Mouse (Mus musculus): ENCODE results near the gene Kcp. TPM values are rescaled to one million over a fixed set of nuclear protein-coding genes. Genes with fewer than 3 reads are reported as not detected.

Kcp gene
- total RNA-seq, 1 experiment, result 3.3 TPM

DNA sequence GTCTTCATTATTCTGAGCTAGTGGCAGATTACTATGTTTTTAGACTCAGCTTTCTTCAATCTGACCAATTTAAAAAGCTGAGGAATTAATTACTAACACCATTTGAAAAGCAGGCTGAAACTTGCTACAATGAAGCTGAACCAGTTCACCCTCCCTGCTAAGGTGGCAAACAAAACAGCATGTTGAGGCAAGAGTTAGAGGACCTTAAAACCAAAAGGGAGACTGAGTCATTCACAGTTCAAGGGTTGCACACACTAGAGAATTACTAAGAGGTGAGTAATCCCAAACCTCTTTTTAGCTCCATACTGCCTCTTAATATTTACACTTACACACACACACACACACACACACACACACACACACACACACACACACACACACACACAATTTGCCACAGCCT is 39.8 kb upstream of the Kcp start:
- H3K36me3 ChIP-seq (ENCODE audit: control insufficient read depth, insufficient read depth, low read length, poor library complexity, severe bottlenecking), result peaks cover 21% of the 10 kb centered on the region
- H3K9me3 ChIP-seq (ENCODE audit: control insufficient read depth, insufficient read depth, low read depth, low read length), result no peaks in the 10 kb centered on the region
- H3K9ac ChIP-seq (ENCODE audit: insufficient read depth, low read depth, low read length, poor library complexity, severe bottlenecking), result no peak overlapping the region
- in situ Hi-C loops (cut with MboI; ENCODE audit: low sequenced_read_pairs in 2 of 2, unreplicated experiment in 2 of 2), result no loop called here
- no peak for TF ChIP-seq CHD2 (IDR thresholded peaks at IDR 0.05; ENCODE audit: low read depth, low read length)
- no peak for TF ChIP-seq ZC3H11A (IDR thresholded peaks at IDR 0.05; ENCODE audit: borderline replicate concordance, low read depth, low read length)
- no peak for TF ChIP-seq HCFC1 (IDR thresholded peaks at IDR 0.05; ENCODE audit: borderline replicate concordance, insufficient read depth, low read length)
- TF ChIP-seq MAFK (IDR thresholded peaks at IDR 0.05; ENCODE audit: insufficient read depth, low read depth, low read length), result no peak
- no peak for TF ChIP-seq ZNF384 (IDR thresholded peaks at IDR 0.05; ENCODE audit: low read depth, low read length)
- H3K4me3 ChIP-seq (ENCODE audit: insufficient read depth in 1 of 2, low read depth in 1 of 2, low read length in 2 of 2, poor library complexity in 1 of 2, severe bottlenecking in 1 of 2), result no peak overlapping the region
- no peak overlapping the region; the same call in 1 of the 2 replicates for H3K27ac ChIP-seq (ENCODE audit: insufficient read depth, low read depth, low read length, poor library complexity, severe bottlenecking)
- DNase-seq (ENCODE audit: low read depth, low spot score), result no peak
- H3K4me1 ChIP-seq (ENCODE audit: control insufficient read depth in 2 of 2, insufficient read depth in 2 of 2, low read length in 2 of 2, poor library complexity in 1 of 2), result no peaks in the 10 kb centered on the region

DNA sequence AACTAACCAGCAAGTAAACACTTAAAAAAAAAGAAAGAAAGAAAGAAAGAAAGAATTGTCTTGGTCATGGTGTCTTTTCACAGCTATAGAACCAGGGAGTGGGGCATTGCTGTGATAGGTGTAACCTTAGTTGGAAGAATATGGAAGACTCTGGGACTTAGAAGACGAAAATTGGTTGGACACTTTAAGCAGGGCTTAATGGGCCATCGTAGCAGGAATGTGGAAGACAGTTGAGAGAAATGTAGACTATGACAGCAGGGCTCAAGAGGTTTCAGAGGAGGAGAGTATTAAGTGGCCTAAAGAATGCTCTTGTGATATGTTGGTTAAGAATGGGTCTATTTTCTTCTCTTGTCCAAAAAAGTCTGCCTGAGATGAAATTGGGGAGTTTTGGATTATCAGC is 37.9 kb upstream of the Kcp start:
- H3K27ac ChIP-seq (ENCODE audit: insufficient read depth, low read depth, low read length, poor library complexity, severe bottlenecking), result no peak overlapping the region
- H3K9me3 ChIP-seq (ENCODE audit: control insufficient read depth, insufficient read depth, low read depth, low read length), result no peaks in the 10 kb centered on the region
- no peaks in the 10 kb centered on the region for H3K4me1 ChIP-seq (ENCODE audit: control insufficient read depth in 2 of 2, insufficient read depth in 2 of 2, low read length in 2 of 2, poor library complexity in 1 of 2)
- H3K4me3 ChIP-seq (ENCODE audit: insufficient read depth in 1 of 2, low read depth in 1 of 2, low read length in 2 of 2, poor library complexity in 1 of 2, severe bottlenecking in 1 of 2), result no peak overlapping the region
- in situ Hi-C loops (cut with MboI; ENCODE audit: low sequenced_read_pairs in 2 of 2, unreplicated experiment in 2 of 2), result no loop called here
- TF ChIP-seq ZNF384 (IDR thresholded peaks at IDR 0.05; ENCODE audit: low read depth, low read length) (no peak), HCFC1 (IDR thresholded peaks at IDR 0.05; ENCODE audit: borderline replicate concordance, insufficient read depth, low read length) (no peak), MAFK (IDR thresholded peaks at IDR 0.05; ENCODE audit: insufficient read depth, low read depth, low read length) (no peak), CHD2 (IDR thresholded peaks at IDR 0.05; ENCODE audit: low read depth, low read length) (no peak), ZC3H11A (IDR thresholded peaks at IDR 0.05; ENCODE audit: borderline replicate concordance, low read depth, low read length) (no peak)
- H3K36me3 ChIP-seq (ENCODE audit: control insufficient read depth, insufficient read depth, low read length, poor library complexity, severe bottlenecking), result peaks cover 26% of the 10 kb centered on the region
- no peak for DNase-seq (ENCODE audit: low read depth, low spot score)
- no peak overlapping the region for H3K9ac ChIP-seq (ENCODE audit: insufficient read depth, low read depth, low read length, poor library complexity, severe bottlenecking)

DNA sequence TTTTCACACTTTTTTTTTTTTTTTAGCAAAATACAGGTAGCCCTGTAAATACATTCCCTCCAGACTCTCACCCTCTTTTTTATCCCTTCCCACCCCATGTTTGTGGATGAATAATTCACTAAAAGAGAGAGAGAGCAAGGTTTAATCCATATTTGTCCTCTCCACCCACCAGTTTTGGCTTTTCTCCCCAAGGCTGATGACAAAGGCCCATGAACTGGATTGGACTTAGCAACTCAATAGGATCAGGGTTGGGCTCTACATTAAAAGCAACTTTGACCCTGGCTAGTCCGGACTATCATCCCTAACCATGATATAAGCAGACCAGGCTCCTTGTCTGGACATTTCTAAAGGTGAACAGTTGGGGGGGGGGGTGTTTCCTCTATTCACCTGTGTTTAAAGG is 33.2 kb upstream of the Kcp start:
- no peak for DNase-seq (ENCODE audit: low read depth, low spot score)
- Histone ChIP-seq H3K9me3 (ENCODE audit: control insufficient read depth, insufficient read depth, low read depth, low read length) (no peaks in the 10 kb centered on the region), H3K4me1 (ENCODE audit: control insufficient read depth in 2 of 2, insufficient read depth in 2 of 2, low read length in 2 of 2, poor library complexity in 1 of 2) (no peaks in the 10 kb centered on the region), H3K27ac (ENCODE audit: insufficient read depth, low read depth, low read length, poor library complexity, severe bottlenecking) (no peak overlapping the region), H3K9ac (ENCODE audit: insufficient read depth, low read depth, low read length, poor library complexity, severe bottlenecking) (no peak overlapping the region), H3K4me3 (ENCODE audit: insufficient read depth in 1 of 2, low read depth in 1 of 2, low read length in 2 of 2, poor library complexity in 1 of 2, severe bottlenecking in 1 of 2) (no peak overlapping the region), H3K36me3 (ENCODE audit: control insufficient read depth, insufficient read depth, low read length, poor library complexity, severe bottlenecking) (peaks cover 25% of the 10 kb centered on the region)
- in situ Hi-C loops (cut with MboI; ENCODE audit: low sequenced_read_pairs in 2 of 2, unreplicated experiment in 2 of 2), result no loop called here
- TF ChIP-seq ZNF384 (IDR thresholded peaks at IDR 0.05; ENCODE audit: low read depth, low read length), result no peak
- TF ChIP-seq ZC3H11A (IDR thresholded peaks at IDR 0.05; ENCODE audit: borderline replicate concordance, low read depth, low read length), result no peak
- TF ChIP-seq MAFK (IDR thresholded peaks at IDR 0.05; ENCODE audit: insufficient read depth, low read depth, low read length), result no peak
- no peak for TF ChIP-seq HCFC1 (IDR thresholded peaks at IDR 0.05; ENCODE audit: borderline replicate concordance, insufficient read depth, low read length)
- no peak for TF ChIP-seq CHD2 (IDR thresholded peaks at IDR 0.05; ENCODE audit: low read depth, low read length)

DNA sequence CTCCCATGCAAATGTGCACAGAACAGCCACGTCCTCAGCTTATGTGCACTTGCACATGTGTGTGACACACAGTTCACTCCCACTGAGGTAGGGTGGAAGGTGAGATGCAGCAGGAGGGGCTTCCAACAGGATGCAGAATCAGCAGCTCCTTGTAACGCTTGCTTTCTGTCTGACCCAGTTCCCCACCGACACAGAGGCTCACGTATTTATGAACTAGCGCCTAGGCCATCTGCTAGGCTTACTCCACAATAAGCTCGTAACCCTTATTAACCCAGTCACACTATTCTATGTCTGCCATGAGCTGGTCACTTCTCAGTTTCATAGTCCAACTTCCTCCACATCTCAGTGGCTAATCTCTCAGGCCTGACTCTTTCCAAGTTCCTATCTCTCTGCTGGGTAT is 32.5 kb upstream of the Kcp start:
- in situ Hi-C loops (cut with MboI; ENCODE audit: low sequenced_read_pairs in 2 of 2, unreplicated experiment in 2 of 2), result no loop called here
- DNase-seq (ENCODE audit: low read depth, low spot score), result no peak
- Histone ChIP-seq H3K9ac (ENCODE audit: insufficient read depth, low read depth, low read length, poor library complexity, severe bottlenecking) (no peak overlapping the region), H3K36me3 (ENCODE audit: control insufficient read depth, insufficient read depth, low read length, poor library complexity, severe bottlenecking) (peaks cover 24% of the 10 kb centered on the region), H3K27ac (ENCODE audit: insufficient read depth, low read depth, low read length, poor library complexity, severe bottlenecking) (no peak overlapping the region), H3K4me1 (ENCODE audit: control insufficient read depth in 2 of 2, insufficient read depth in 2 of 2, low read length in 2 of 2, poor library complexity in 1 of 2) (peaks cover 0 to 2% of the 10 kb centered on the region in 2 experiments; a peak in 1 of 4 replicates), H3K4me3 (ENCODE audit: insufficient read depth in 1 of 2, low read depth in 1 of 2, low read length in 2 of 2, poor library complexity in 1 of 2, severe bottlenecking in 1 of 2) (no peak overlapping the region), H3K9me3 (ENCODE audit: control insufficient read depth, insufficient read depth, low read depth, low read length) (no peaks in the 10 kb centered on the region)
- TF ChIP-seq ZC3H11A (IDR thresholded peaks at IDR 0.05; ENCODE audit: borderline replicate concordance, low read depth, low read length) (no peak), HCFC1 (IDR thresholded peaks at IDR 0.05; ENCODE audit: borderline replicate concordance, insufficient read depth, low read length) (no peak), CHD2 (IDR thresholded peaks at IDR 0.05; ENCODE audit: low read depth, low read length) (no peak), ZNF384 (IDR thresholded peaks at IDR 0.05; ENCODE audit: low read depth, low read length) (no peak), MAFK (IDR thresholded peaks at IDR 0.05; ENCODE audit: insufficient read depth, low read depth, low read length) (no peak)

DNA sequence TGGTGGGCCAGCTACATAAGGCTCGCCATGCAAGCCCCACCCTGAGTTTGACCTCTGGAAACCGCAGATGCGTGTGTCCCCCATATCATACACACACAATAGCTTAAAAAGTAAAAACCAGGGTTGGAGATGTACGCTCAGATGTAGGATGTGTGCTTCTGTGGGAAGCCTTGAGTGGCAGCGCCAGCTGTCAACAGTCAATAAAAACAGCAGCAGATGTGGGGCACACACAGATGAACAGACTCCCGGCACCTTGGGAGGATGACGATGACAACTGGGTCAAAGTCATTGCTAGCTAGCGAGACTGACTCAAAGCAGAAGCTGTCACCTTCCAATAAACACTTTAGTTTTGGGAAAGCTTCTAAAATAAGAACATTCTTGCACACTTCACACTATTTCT is 31.8 kb upstream of the Kcp start:
- DNase-seq (ENCODE audit: low read depth, low spot score), result no peak
- in situ Hi-C loops (cut with MboI; ENCODE audit: low sequenced_read_pairs in 2 of 2, unreplicated experiment in 2 of 2), result no loop called here
- peaks cover 23% of the 10 kb centered on the region for H3K36me3 ChIP-seq (ENCODE audit: control insufficient read depth, insufficient read depth, low read length, poor library complexity, severe bottlenecking)
- H3K4me1 ChIP-seq (ENCODE audit: control insufficient read depth in 2 of 2, insufficient read depth in 2 of 2, low read length in 2 of 2, poor library complexity in 1 of 2), result peaks cover 0 to 2% of the 10 kb centered on the region in 2 experiments; a peak in 1 of 4 replicates
- no peak overlapping the region for H3K27ac ChIP-seq (ENCODE audit: insufficient read depth, low read depth, low read length, poor library complexity, severe bottlenecking)
- no peak overlapping the region for H3K4me3 ChIP-seq (ENCODE audit: insufficient read depth in 1 of 2, low read depth in 1 of 2, low read length in 2 of 2, poor library complexity in 1 of 2, severe bottlenecking in 1 of 2)
- H3K9ac ChIP-seq (ENCODE audit: insufficient read depth, low read depth, low read length, poor library complexity, severe bottlenecking), result no peak overlapping the region
- TF ChIP-seq ZNF384 (IDR thresholded peaks at IDR 0.05; ENCODE audit: low read depth, low read length) (no peak), HCFC1 (IDR thresholded peaks at IDR 0.05; ENCODE audit: borderline replicate concordance, insufficient read depth, low read length) (no peak), CHD2 (IDR thresholded peaks at IDR 0.05; ENCODE audit: low read depth, low read length) (no peak), MAFK (IDR thresholded peaks at IDR 0.05; ENCODE audit: insufficient read depth, low read depth, low read length) (no peak)
- no peaks in the 10 kb centered on the region for H3K9me3 ChIP-seq (ENCODE audit: control insufficient read depth, insufficient read depth, low read depth, low read length)
